Comparison of ENCODE assay signal across 35 mouse cellular contexts in genomic region chr6:141350261-141350660, GRCm38 (mm10).
"Had no signal": no experiment of that assay in that cellular context is flagged by ENCODE, and none has a peak within 500 bp of the region (broad histone marks: within the 10 kb centered on the region; RNA-seq: fewer than 3 reads in every experiment).

No protein-coding gene starts in this region.

- H3K4me2 ChIP-seq: heart, embryonic 11.5 days; heart, embryonic 12.5 days; heart, embryonic 13.5 days; heart, embryonic 15.5 days; hindbrain, embryonic 12.5 days; hindbrain, embryonic 13.5 days; hindbrain, embryonic 14.5 days; hindbrain, embryonic 15.5 days; intestine, embryonic 15.5 days; kidney, embryonic 15.5 days had no signal

- H3K27ac ChIP-seq: heart, embryonic 13.5 days; heart, embryonic 15.5 days; hindbrain, embryonic 10.5 days; hindbrain, embryonic 12.5 days; hindbrain, embryonic 13.5 days; hindbrain, embryonic 14.5 days; hindbrain, embryonic 15.5 days; hindbrain, postnatal 0 days; intestine, embryonic 15.5 days; kidney, embryonic 15.5 days; kidney, postnatal 0 days; layer of hippocampus, adult 2 months; left cerebral cortex, adult 2 months had no signal

- H3K4me1 ChIP-seq: hindbrain, embryonic 10.5 days; hindbrain, embryonic 12.5 days; hindbrain, embryonic 13.5 days; hindbrain, embryonic 15.5 days; intestine, embryonic 15.5 days; kidney, embryonic 15.5 days had no signal

- H3K9ac ChIP-seq: heart, embryonic 12.5 days; heart, embryonic 13.5 days; heart, embryonic 15.5 days; hindbrain, embryonic 12.5 days; hindbrain, embryonic 13.5 days; hindbrain, embryonic 14.5 days; hindbrain, embryonic 15.5 days; intestine, embryonic 15.5 days; kidney, embryonic 15.5 days had no signal

- H3K4me3 ChIP-seq: heart, embryonic 12.5 days; heart, embryonic 13.5 days; heart, embryonic 15.5 days; hindbrain, embryonic 10.5 days; hindbrain, embryonic 12.5 days; hindbrain, embryonic 13.5 days; hindbrain, embryonic 15.5 days; intestine, embryonic 15.5 days; kidney, embryonic 15.5 days; layer of hippocampus, adult 2 months; left cerebral cortex, adult 2 months had no signal

- DNase-seq: heart, postnatal 10 days; heart, postnatal 14 days; heart, postnatal 36 days; heart, postnatal 4 days; kidney, adult 11 months; kidney, adult 18-20 months; kidney, adult 2 months; kidney, adult 8-10 months; kidney, adult 9 months; kidney, postnatal 10 days; kidney, postnatal 14 days; kidney, postnatal 25 days; kidney, postnatal 36 days; kidney, postnatal 4 days; layer of hippocampus, adult 9-11 months; layer of hippocampus, postnatal 36 days had no signal

- H3K27me3 ChIP-seq: heart, embryonic 12.5 days; heart, embryonic 13.5 days; heart, embryonic 15.5 days; hindbrain, embryonic 12.5 days; hindbrain, embryonic 13.5 days; hindbrain, embryonic 15.5 days; intestine, embryonic 15.5 days; kidney, embryonic 15.5 days had no signal

- H3K36me3 ChIP-seq: heart, embryonic 12.5 days; heart, embryonic 13.5 days; heart, embryonic 15.5 days; hindbrain, embryonic 10.5 days; hindbrain, embryonic 12.5 days; hindbrain, embryonic 13.5 days; hindbrain, embryonic 15.5 days; intestine, embryonic 15.5 days; kidney, embryonic 15.5 days had no signal

- H3K9me3 ChIP-seq: heart, embryonic 12.5 days; heart, embryonic 13.5 days; heart, embryonic 15.5 days; hindbrain, embryonic 10.5 days; hindbrain, embryonic 12.5 days; hindbrain, embryonic 13.5 days; hindbrain, embryonic 15.5 days; intestine, embryonic 15.5 days; kidney, embryonic 15.5 days had no signal

- ATAC-seq: hindbrain, embryonic 16.5 days; hindbrain, postnatal 0 days; inflammation-experienced regulatory T-cells, adult 6 months; intestine, embryonic 15.5 days; intestine, embryonic 16.5 days; intestine, postnatal 0 days had no signal
